Mouse (Mus musculus) gastrocnemius, adult 2 months (tissue): Measurements from ENCODE around the gene Fh1. TPM values are rescaled to one million over a fixed set of nuclear protein-coding genes. Genes with fewer than 3 reads are reported as not detected.

ENCODE experiments used
- DNase-seq: peaks from one replicate; pipeline ENCODE4 v3.0.0; 2022
- H3K27ac ChIP-seq: fragments of 200-600 bp; 2 replicates; pipeline ENCODE4 v1.8.1; 2022; ENCODE audit warnings: mild to moderate bottlenecking
- H3K4me3 ChIP-seq: fragments of 200-600 bp; 2 replicates; pipeline ENCODE4 v1.8.1; 2022; ENCODE audit warnings: mild to moderate bottlenecking, moderate library complexity
- CTCF ChIP-seq: fragments of 200-600 bp; IDR thresholded peaks from 2 replicates; pipeline ENCODE4 v1.8.1; 2022; ENCODE audit warnings: antibody characterized with exemption, mild to moderate bottlenecking, moderate library complexity
- intact Hi-C: fragments of 180-260 bp; cut with DNase I; formaldehyde crosslinking; loops from one replicate; pipeline ENCODE4 v1.15.1; 2025
- total RNA-seq, 2 experiments: library from RNA; stranded (reverse); gene quantifications; 2 replicates each; pipeline ENCODE4 v1.2.3; 2021

Fh1 gene
- total RNA-seq, 2 experiments from 2014 or later, result 231 to 325 TPM

- TF ChIP-seq CTCF, result no peak
- no peak overlapping the region for H3K27ac ChIP-seq
- intact Hi-C loops, result no loop called here
- no peak overlapping the region for H3K4me3 ChIP-seq
- no peak for DNase-seq
These were observed 15.2 kb upstream of the Fh1 start for GRCm38 (mm10) chr1:175640435-175641150.

GRCm38 (mm10) chr1:175639072-175639471 is 13.6 kb upstream of the Fh1 start:
- H3K27ac ChIP-seq, result no peak overlapping the region
- H3K4me3 ChIP-seq, result no peak overlapping the region
- intact Hi-C loops, result no loop called here
- no peak for TF ChIP-seq CTCF
- DNase-seq, result no peak

- no peak overlapping the region for H3K27ac ChIP-seq
These were observed 12.2 kb upstream of the Fh1 start for GRCm38 (mm10) chr1:175637677-175638076.

GRCm38 (mm10) chr1:175632470-175632869 is 7.0 kb upstream of the Fh1 start:
- intact Hi-C loops, result no loop called here
- no peak overlapping the region for H3K4me3 ChIP-seq
- no peak for DNase-seq
- no peak for TF ChIP-seq CTCF
- H3K27ac ChIP-seq, result no peak overlapping the region

More at GRCm38 (mm10) chr1:175637677-175638076, 12.2 kb upstream of the Fh1 start:
- DNase-seq, result no peak
- no peak overlapping the region for H3K4me3 ChIP-seq
- intact Hi-C loops, result no loop called here
- TF ChIP-seq CTCF, result no peak

GRCm38 (mm10) chr1:175631721-175632221 is 6.3 kb upstream of the Fh1 start:
- no peak for TF ChIP-seq CTCF
- no peak overlapping the region for H3K4me3 ChIP-seq
- intact Hi-C loops, result no loop called here
- DNase-seq, result no peak
- no peak overlapping the region for H3K27ac ChIP-seq

- Histone ChIP-seq H3K4me3 (no peak overlapping the region), H3K27ac (no peak overlapping the region)
- no peak for DNase-seq
- no peak for TF ChIP-seq CTCF
- intact Hi-C loops, result no loop called here
These were observed 5.6 kb upstream of the Fh1 start for GRCm38 (mm10) chr1:175631080-175631479.

- intact Hi-C loops, result no loop called here
- H3K4me3 ChIP-seq, result no peak overlapping the region
- no peak for DNase-seq
- no peak overlapping the region for H3K27ac ChIP-seq
- no peak for TF ChIP-seq CTCF
These were observed 4.9 kb upstream of the Fh1 start for GRCm38 (mm10) chr1:175630345-175630744.

- TF ChIP-seq CTCF, result no peak
- Histone ChIP-seq H3K27ac (no peak overlapping the region), H3K4me3 (no peak overlapping the region)
- intact Hi-C loops, result loop anchor here (5.0 kb wide), 1 partner anchor 253 kb away; the partner anchor contains the start of gene Exo1
- no peak for DNase-seq
These were observed 3.8 kb upstream of the Fh1 start for GRCm38 (mm10) chr1:175629248-175629647.

- intact Hi-C loops, result loop anchor here (2.0 to 5.0 kb wide), 3 partner anchors 67 to 297 kb away; partner anchors contain the start of genes Chml, Exo1 and Opn3
- Histone ChIP-seq H3K27ac (peak overlapping the region; percentile 95), H3K4me3 (peak overlapping the region; percentile 92)
- TF ChIP-seq CTCF, result peak; percentile 68
- DNase-seq, result no peak
These were observed 706 bp upstream of the Fh1 start for GRCm38 (mm10) chr1:175625990-175626692.

- intact Hi-C loops, result loop anchor here (2.0 kb wide), 2 partner anchors 69 to 299 kb away; partner anchors contain the start of genes Chml and Opn3
- H3K4me3 ChIP-seq, result no peak overlapping the region; the same call in 1 of the 2 replicates
These were observed 1.8 kb downstream of the Fh1 start for GRCm38 (mm10) chr1:175623656-175624055.

GRCm38 (mm10) chr1:175619814-175620431 is 5.5 kb downstream of the Fh1 start, which contains the start of gene Kmo:
TSS of gene Kmo (plus strand) at chr1:175620381.
- intact Hi-C loops, result no loop called here
- DNase-seq, result peak; percentile 30
- TF ChIP-seq CTCF, result no peak
- Histone ChIP-seq H3K4me3 (no peak within 1 kb of the TSS), H3K27ac (peak within 1 kb of the TSS; percentile 79)

More at GRCm38 (mm10) chr1:175623656-175624055, 1.8 kb downstream of the Fh1 start:
- no peak for DNase-seq
- no peak overlapping the region for H3K27ac ChIP-seq
- no peak for TF ChIP-seq CTCF

- no peak overlapping the region for H3K27ac ChIP-seq
- no peak overlapping the region for H3K4me3 ChIP-seq
- no peak for DNase-seq
- TF ChIP-seq CTCF, result no peak
- intact Hi-C loops, result no loop called here
These were observed 10.4 kb downstream of the Fh1 start for GRCm38 (mm10) chr1:175614992-175615391.
